Mouse (Mus musculus) cerebellum, adult 11 months (tissue): ENCODE results near the gene Eif2s2.
"Not testable (repeated sequence)": the region's sequence is repeated elsewhere in the genome, so short reads cannot be mapped to it uniquely, and the experiment has no call there.

Source experiments
- DNase-seq: peaks from one replicate; pipeline ENCODE4 v3.0.0; 2022

The Eif2s2 gene

GRCm38 (mm10) chr2:154892201-154893044, at the start of gene Eif2s2:
Gene Eif2s2, minus strand, starts transcription at chr2:154892935.
- DNase-seq = peak; percentile 96

GRCm38 (mm10) chr2:154941952-154942351, 49.2 kb upstream of the Eif2s2 start:
- DNase-seq = no peak

DNA sequence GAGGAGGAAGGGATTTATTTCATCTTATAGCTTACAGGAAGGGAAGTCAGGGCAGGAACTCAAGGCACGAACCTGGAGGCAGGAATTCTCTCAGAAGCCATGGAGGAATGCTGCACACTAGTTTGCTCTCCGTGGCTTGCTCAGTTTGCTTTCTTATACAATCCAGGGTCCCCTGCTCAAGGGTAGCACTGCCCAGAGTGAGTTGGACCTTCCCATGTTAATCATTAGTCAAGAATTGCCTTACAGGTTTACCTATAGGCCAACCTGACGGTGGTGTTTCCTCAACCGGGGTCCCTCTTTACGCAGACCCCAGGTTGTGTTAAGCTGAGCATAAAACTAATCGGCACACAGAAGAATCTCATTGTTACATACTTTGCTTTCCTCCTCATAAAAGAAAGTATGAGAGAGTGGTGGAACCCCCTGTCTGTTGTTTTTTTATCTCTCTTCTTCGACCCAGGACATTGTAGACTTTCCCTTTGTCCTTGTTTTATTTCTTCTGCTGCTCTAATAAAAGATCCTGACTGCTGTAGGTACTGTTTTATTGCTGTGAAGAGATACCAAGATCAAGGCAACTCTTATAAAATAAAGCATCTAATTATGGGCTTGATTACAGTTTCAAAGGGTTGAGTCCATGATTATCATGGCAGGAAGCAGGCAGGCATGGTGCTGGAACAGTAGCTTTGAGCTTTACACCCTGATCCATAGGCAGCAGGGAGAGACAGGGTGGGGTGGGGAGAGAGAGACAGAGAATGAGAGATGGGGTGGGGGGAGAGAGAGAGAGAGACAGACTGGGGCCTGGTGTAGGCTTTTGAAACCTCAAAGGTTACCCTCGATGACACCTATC, 45.0 kb upstream of the Eif2s2 start:
- DNase-seq = no peak

GRCm38 (mm10) chr2:154936536-154937155, 43.9 kb upstream of the Eif2s2 start:
- DNase-seq = no peak

DNA sequence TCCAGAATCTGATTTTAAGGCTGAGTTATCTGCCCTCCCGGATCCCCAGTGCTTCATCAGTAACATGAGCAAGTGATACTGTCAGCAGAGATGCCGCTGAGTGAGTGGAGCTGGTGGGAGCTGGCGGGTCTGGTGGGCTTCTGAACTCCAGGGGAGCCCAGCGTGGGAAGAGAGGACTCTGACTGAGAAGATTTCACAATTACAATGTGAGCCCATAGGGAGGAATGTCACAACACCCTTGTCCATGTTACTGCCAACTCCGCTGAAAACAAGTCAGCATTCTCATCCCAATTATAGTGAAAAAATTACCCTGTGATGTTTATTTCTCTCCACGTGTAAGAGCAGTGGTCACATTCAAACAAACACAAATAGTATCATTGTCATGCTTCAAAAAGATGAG, 43.4 kb upstream of the Eif2s2 start:
- DNase-seq = no peak

DNA sequence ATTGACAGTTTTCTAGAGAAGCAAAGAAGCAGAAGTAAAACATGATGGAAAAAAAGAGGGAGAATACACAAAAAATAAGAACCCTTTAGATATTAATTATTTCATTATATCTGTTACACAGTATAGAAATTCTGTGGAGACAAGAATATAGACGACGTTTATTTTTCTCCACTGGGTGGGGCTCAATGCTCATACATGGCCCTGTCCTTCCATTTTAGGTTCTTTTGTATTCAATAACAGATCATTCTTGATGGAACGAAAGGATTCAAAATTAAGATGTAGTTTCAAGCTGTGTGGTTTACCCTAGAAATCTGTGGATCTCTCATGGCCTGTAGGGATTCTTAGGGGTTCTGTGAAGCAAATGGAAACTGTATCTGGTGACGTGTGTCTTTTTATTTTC, 41.1 kb upstream of the Eif2s2 start:
- no peak for DNase-seq

DNA sequence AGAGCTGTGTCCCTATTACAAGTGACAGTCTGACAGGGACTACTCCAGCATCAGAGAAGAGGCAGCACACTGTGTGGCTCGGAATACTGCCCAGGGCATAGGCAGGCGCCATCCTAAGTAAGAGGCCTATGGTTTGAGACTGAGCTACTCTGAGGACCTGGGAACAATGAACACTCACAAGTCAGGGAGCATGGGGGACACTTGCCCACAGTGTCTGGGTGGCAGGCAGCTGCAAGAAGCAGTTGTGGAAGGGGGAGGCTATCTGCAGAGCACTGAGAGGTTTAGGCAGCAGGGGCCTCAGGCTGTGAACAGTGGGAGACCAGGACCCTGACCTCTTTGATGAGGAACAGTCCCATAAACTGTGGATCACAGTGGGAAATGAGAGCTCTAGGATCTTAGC, 35.6 kb upstream of the Eif2s2 start:
- DNase-seq = no peak

DNA sequence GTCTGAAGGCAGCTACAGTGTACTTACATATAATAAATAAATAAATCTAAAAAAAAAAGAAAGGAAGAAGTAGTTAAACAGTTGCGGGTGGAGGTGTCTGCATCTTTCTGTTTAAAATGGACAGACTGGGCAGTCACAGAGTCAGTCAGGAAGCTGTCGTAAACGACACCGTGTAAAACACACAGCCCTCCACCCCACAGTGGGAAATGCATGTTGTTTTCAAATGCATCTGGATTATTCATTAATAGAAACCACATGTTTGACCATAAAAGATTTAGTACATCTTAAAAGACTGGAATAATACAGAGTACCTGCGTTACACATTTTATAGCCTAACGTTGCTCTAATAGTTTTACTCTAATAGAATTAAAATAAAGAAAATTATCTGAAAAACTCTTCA, 34.1 kb upstream of the Eif2s2 start:
- DNase-seq = no peak

GRCm38 (mm10) chr2:154925411-154926031, 32.8 kb upstream of the Eif2s2 start:
- DNase-seq = no peak

GRCm38 (mm10) chr2:154922134-154922533, 29.4 kb upstream of the Eif2s2 start:
- DNase-seq = not testable (repeated sequence)

GRCm38 (mm10) chr2:154920896-154921295, 28.2 kb upstream of the Eif2s2 start:
- DNase-seq = no peak

DNA sequence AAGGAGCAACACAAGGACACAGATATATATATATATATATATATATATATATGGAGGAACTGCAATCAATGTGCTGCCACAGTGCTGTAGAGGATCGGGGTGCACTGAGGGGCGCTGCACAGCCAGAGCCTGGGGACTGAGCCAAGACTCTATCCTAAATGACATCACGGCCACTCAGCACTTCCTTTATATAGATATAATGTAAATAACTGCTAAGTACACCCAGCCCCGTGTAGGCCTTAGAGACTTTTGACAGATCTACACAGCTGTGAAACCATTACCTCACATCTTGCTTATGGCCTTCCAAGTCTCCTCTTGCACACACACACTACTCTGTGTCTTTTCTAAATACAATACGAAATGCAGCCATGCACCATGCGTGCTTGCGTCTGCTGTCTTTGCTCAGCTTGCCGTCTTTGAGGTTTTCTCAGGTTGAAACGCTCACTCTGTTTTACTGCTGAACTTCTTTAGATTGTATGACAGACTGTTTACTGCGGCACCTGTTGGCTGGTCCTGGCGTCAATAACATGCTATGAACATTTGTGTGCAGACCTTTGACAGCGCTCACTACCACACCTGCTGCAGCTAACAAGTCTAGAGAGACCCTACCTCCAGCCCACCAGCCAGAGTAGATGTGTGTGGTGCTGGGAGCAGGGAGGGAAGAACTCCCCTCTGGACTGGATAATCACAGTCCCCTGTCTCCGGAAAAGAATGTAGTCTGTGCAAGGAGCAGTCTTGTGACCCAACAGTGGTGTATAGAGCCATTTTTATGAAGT, 25.3 kb upstream of the Eif2s2 start:
- no peak for DNase-seq

GRCm38 (mm10) chr2:154916547-154916946, 23.8 kb upstream of the Eif2s2 start:
- DNase-seq = no peak

- DNase-seq = no peak
Measured at GRCm38 (mm10) chr2:154915922-154916541, 23.3 kb upstream of the Eif2s2 start.

DNA sequence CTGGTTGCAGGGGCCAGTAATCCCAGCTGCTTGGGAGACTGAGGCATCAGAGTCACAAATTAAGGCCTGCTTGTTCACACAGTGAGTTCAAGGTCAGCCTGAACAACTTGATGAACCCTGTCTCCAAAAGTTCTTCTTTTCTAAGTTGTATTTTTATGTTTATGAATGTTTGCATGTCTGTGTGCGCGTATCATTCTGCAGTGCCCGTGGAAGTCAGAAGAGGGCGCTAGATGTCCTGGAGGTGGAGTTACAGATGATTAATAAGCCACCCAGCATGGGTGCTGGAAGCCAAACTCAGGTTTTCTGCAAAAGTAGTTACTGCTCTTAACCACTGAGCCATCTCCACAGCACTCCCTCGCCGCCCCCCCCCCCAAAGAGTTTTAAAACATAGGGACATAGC, 17.1 kb upstream of the Eif2s2 start:
- DNase-seq = no peak

GRCm38 (mm10) chr2:154908223-154908622, 15.5 kb upstream of the Eif2s2 start:
- DNase-seq = not testable (repeated sequence)

- no peak for DNase-seq
Measured at GRCm38 (mm10) chr2:154905796-154906195, 13.1 kb upstream of the Eif2s2 start.

- no peak for DNase-seq
Measured at GRCm38 (mm10) chr2:154902111-154902510, 9.4 kb upstream of the Eif2s2 start.

GRCm38 (mm10) chr2:154899412-154899811, 6.7 kb upstream of the Eif2s2 start:
- DNase-seq = not testable (repeated sequence)

GRCm38 (mm10) chr2:154899004-154899403, 6.3 kb upstream of the Eif2s2 start:
- not testable (repeated sequence) for DNase-seq

GRCm38 (mm10) chr2:154893548-154893947, 813 bp upstream of the Eif2s2 start:
- DNase-seq = no peak

DNA sequence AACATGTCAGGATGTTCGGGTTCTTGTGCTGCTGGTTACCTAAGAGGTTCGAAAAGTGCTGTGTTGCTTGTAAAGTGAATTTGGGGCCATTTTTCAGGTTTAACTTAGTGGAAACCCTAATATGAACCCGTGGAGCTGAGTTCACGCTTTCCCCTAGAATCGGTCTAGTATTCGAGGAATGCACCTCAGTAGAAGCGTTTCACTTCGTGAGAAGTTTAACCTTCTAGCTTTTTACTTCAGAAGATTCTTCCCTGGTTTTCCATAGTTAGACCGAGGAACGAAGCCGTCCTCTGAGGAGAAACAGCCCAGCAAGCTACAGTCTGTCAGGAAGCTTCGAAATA, 280 bp upstream of the Eif2s2 start:
- no peak for DNase-seq
